Mouse (Mus musculus) adrenal gland, adult 2 months (tissue): ENCODE measurements around the gene Unc5cl. TPM values are rescaled to one million over a fixed set of nuclear protein-coding genes. Genes with fewer than 3 reads are reported as not detected.

Source experiments
- DNase-seq: peaks from one replicate; pipeline ENCODE4 v3.0.0; 2021
- long read RNA-seq: library from polyadenylated mRNA; stranded (forward); transcript quantifications from one replicate; pipeline ENCODE4 v2.0.0, GENCODE M21; 2021
- polyA plus RNA-seq: library from polyadenylated mRNA; depleted of rRNA; stranded (reverse); fragments of >200 nt; gene quantifications from 2 replicates; pipeline ENCODE4 v1.2.3, GENCODE M21; 2012; rRNA removed
- total RNA-seq, 2 experiments: library from RNA; stranded (reverse); gene quantifications; 2 replicates each; pipeline ENCODE4 v1.2.3; 2021

Gene Unc5cl
- total RNA-seq (not detected), polyA plus RNA-seq (not detected in 2 replicates)
- long read RNA-seq = 0 reads

- DNase-seq = no peak
Observed at GRCm38 (mm10) chr17:48454688-48455087, at the start of gene Unc5cl. TSS of gene Unc5cl (plus strand) at chr17:48454901.

- DNase-seq = no peak
Observed at GRCm38 (mm10) chr17:48407154-48407553, 47.5 kb upstream of the Unc5cl start.

GRCm38 (mm10) chr17:48407910-48408525, 46.7 kb upstream of the Unc5cl start:
- no peak for DNase-seq

GRCm38 (mm10) chr17:48408526-48409291, 46.0 kb upstream of the Unc5cl start:
- DNase-seq = peak; percentile 86

GRCm38 (mm10) chr17:48409380-48410298, 45.1 kb upstream of the Unc5cl start, which contains the start of the genes Nfya and Oard1:
TSS of gene Nfya (minus strand) at chr17:48409906.
TSS of gene Oard1 (plus strand) at chr17:48410014.
- peak; percentile 99 for DNase-seq

- no peak for DNase-seq
Observed at GRCm38 (mm10) chr17:48410299-48410785, 44.4 kb upstream of the Unc5cl start.

GRCm38 (mm10) chr17:48411241-48411640, 43.5 kb upstream of the Unc5cl start:
- no peak for DNase-seq

GRCm38 (mm10) chr17:48416011-48416410, 38.7 kb upstream of the Unc5cl start:
- no peak for DNase-seq

- peak; percentile 31 for DNase-seq
Observed at GRCm38 (mm10) chr17:48416425-48417195, 38.1 kb upstream of the Unc5cl start.

- no peak for DNase-seq
Observed at GRCm38 (mm10) chr17:48417521-48417920, 37.2 kb upstream of the Unc5cl start.

- no peak for DNase-seq
Observed at GRCm38 (mm10) chr17:48418174-48418573, 36.5 kb upstream of the Unc5cl start.

- DNase-seq = no peak
Observed at GRCm38 (mm10) chr17:48418781-48419180, 35.9 kb upstream of the Unc5cl start.

- no peak for DNase-seq
Observed at GRCm38 (mm10) chr17:48419571-48419970, 35.1 kb upstream of the Unc5cl start.

- DNase-seq = no peak
Observed at GRCm38 (mm10) chr17:48424237-48424636, 30.5 kb upstream of the Unc5cl start.

GRCm38 (mm10) chr17:48425823-48426612, 28.7 kb upstream of the Unc5cl start:
- DNase-seq = no peak

GRCm38 (mm10) chr17:48426991-48427750, 27.5 kb upstream of the Unc5cl start:
- DNase-seq = no peak

GRCm38 (mm10) chr17:48427852-48428530, 26.7 kb upstream of the Unc5cl start:
- DNase-seq = no peak

- no peak for DNase-seq
Observed at GRCm38 (mm10) chr17:48430394-48430793, 24.3 kb upstream of the Unc5cl start.

- DNase-seq = no peak
Observed at GRCm38 (mm10) chr17:48431054-48431453, 23.6 kb upstream of the Unc5cl start.
